ENCODE assay signal across 8 mouse cellular contexts in genomic region chr5:148831141-148831547, GRCm38 (mm10).
DNase-seq lines count a peak whose midpoint lies in the region; ATAC-seq and TF ChIP-seq lines count a peak whose summit lies in the region.

No protein-coding gene starts in this region.

- H3K9ac ChIP-seq in heart, postnatal 0 days (replicated peaks; ENCODE audit: low read depth, low read length) = no peak overlapping the region

- no peaks in the 10 kb centered on the region for H3K9me3 ChIP-seq in heart, postnatal 0 days (replicated peaks; ENCODE audit: control insufficient read depth, low read length)

- no peak for DNase-seq in left cerebral cortex, adult 2 months (ENCODE audit: extremely low spot score in 1 of 2, low spot score in 2 of 2)
- no peak for DNase-seq in left cerebral cortex, adult 8-10 months (ENCODE audit: low spot score in 2 of 2)
- DNase-seq in heart, postnatal 0 days (ENCODE audit: low spot score) = peak; percentile 11
- DNase-seq in lung, postnatal 36 days = peak; percentile 11
- DNase-seq in urinary bladder, postnatal 10 days (ENCODE audit: low spot score) = no peak
- no peak for DNase-seq in left cerebral cortex, adult 11 months (ENCODE audit: low spot score)
- no peak for DNase-seq in T-cell, adult 2 months (ENCODE audit: low spot score)

- 0 out of 2 replicates have a peak, but pooled peaks cover 11% of the 10 kb centered on the region for H3K27me3 ChIP-seq in heart, postnatal 0 days (ENCODE audit: control insufficient read depth, insufficient read depth, low read length)

- intact Hi-C loops in left cerebral cortex, adult 2 months (cut with DNase I) = no loop called here

- peak overlapping the region; percentile 26 for H3K4me3 ChIP-seq in left cerebral cortex, adult 2 months
- peak overlapping the region; percentile 45 for H3K4me3 ChIP-seq in heart, postnatal 0 days (ENCODE audit: low read depth, low read length)

- no peaks in the 10 kb centered on the region for H3K36me3 ChIP-seq in heart, postnatal 0 days (replicated peaks; ENCODE audit: control insufficient read depth, insufficient read depth, low read length)

- no peak for TF ChIP-seq EP300 in heart, postnatal 0 days (IDR thresholded peaks at IDR 0.05; ENCODE audit: low read depth)

- H3K4me1 ChIP-seq in heart, postnatal 0 days (ENCODE audit: control insufficient read depth, insufficient read depth) = 0 out of 2 replicates have a peak, but pooled peaks cover 5% of the 10 kb centered on the region

- H3K27ac ChIP-seq in left cerebral cortex, adult 2 months = no peak overlapping the region
- no peak overlapping the region for H3K27ac ChIP-seq in heart, postnatal 0 days (ENCODE audit: low read depth)

- peak overlapping the region; percentile 60 for H3K4me2 ChIP-seq in heart, postnatal 0 days (ENCODE audit: low read depth, low read length)

- 21% methylated on average over 9 of the region's 9 CpGs for WGBS in heart, postnatal 0 days

- peak; percentile 85 for ATAC-seq in common myeloid progenitor, adult 5-6 weeks (replicated peaks; ENCODE audit: low read depth, poor library complexity, severe bottlenecking)
- no peak for ATAC-seq in heart, postnatal 0 days (ENCODE audit: insufficient read depth, low read depth)

- TF ChIP-seq CTCF in left cerebral cortex, adult 2 months (IDR thresholded peaks at IDR 0.05) = no peak
- no peak for TF ChIP-seq CTCF in heart, postnatal 0 days (IDR thresholded peaks at IDR 0.05; ENCODE audit: low read depth)

Comparison
In these comparisons a context has a peak if more than half of its experiments do, and no peak if none do; other contexts are left out.
1. DNase-seq: peak in heart, postnatal 0 days (single experiment) and lung, postnatal 36 days (single experiment); none in left cerebral cortex, adult 2 months (0 of 2), left cerebral cortex, adult 8-10 months (0 of 2), urinary bladder, postnatal 10 days (single experiment), left cerebral cortex, adult 11 months (single experiment) and T-cell, adult 2 months (single experiment).